Mouse (Mus musculus) left cerebral cortex, adult 8-10 months (tissue): ENCODE data around the gene Spef1. TPM values are rescaled to one million over a fixed set of nuclear protein-coding genes. Genes with fewer than 3 reads are reported as not detected.

Experiments
- DNase-seq, 2 experiments: peaks; one replicate each; pipeline ENCODE4 v3.0.0; 2022; ENCODE audit warnings: low spot score in 2 of 2
- total RNA-seq, 4 experiments: library from RNA; stranded (reverse); gene quantifications; 2 replicates each; pipeline ENCODE4 v1.2.4; 2022

Gene Spef1
- total RNA-seq, 4 experiments from 2014 or later = 7.4 to 8.3 (median 8.1) TPM

DNA sequence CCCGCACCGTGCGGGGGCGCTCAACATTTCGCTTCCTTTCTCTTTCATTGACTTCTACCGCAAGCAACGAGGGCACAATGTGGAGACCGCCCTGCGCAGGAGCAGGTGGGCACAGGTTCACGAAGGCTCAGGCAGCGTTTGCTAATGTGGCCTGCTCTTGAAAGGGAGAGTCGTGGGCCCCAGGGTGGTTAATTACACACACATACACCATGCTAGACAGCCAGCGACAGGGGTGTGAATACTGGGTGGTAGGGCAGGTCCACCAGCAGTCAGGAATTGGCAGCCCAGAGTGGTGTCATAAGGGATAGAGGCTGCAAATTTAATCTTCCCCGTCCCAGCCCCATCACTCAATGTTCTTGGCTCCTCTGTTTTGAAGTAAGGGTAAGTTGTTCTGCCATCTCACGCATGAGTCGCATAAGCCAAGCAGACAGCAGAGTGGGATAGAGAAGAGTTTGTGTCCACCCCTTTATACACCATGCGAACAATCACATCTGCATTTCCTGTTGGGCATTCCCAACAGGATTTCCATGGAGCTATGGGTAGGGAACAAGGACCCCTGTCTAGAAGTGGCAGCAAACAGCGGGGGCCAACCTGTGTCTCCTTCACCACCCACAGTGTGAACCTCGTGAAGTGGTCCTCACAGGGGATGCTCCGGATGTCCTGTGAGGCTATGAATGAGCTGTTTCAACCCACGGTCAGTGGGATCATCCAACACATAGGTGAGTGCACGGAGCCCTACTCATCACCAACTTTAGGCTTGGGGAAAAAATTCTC lies 43.9 kb downstream of the Spef1 start:
- DNase-seq = no peak

DNA sequence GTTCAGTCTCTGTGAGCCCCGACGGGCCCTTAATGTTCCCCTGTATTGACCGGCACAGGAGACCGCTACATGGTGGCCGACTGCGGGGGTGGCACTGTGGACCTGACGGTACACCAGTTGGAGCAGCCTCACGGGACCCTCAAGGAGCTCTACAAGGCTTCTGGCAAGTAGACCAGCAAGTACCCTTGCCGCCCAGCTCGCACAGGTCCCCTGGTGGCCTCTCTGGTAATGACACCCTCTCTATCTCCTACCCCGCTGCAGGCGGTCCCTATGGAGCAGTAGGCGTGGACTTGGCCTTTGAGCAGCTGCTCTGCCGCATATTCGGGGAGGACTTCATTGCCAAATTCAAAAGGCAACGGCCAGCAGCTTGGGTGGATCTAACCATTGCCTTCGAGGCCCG lies 44.5 kb downstream of the Spef1 start:
- DNase-seq = no peak

DNA sequence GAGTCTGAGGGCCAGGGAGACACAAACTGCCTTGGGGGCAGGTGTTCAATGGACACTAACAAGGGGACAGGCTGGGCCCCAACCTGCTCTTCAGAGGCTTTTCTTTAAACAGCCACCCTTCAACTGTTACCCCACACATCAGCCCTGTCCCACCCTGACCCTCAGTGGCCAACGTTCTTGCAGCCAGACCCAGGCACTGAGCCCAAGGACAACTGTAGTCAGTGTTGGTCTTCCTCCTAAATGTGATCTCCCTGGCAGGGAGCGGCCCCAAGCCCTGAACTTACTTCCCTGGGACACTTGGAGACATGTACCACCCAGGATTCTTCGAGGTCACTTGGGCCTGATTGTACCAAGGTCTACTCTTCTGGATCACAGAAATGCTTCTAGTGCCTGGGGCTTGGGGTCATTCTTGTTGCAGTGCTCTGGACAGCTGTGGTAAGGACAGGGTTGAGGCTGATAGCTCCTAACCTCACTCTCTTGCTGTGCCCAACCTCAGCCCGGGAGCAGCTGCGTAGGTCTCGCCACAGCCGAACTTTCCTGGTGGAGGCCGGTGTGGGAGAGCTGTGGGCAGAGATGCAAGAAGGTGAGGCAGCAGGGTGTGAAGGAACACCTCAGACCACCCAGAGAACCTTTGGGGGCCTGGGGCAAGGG lies 45.6 kb downstream of the Spef1 start:
- no peak for DNase-seq

DNA sequence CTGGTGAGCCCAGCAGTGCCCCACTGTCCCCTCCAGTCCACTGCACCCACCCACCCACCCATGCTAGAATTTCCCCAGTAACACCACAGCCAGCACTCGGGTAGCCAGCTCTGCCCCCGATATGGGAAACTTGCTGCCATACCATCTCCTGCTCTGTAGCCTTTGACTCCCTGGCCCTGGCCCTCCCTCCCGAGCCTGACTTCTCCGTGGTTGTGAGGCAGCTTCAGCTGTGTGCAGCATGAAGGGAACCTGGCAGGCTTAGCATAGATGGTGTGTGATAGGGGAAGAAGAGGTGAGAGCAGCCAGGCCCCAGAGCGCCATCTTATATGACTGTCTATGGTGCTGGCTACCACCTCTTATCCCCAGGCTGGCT lies 46.6 kb downstream of the Spef1 start:
- no peak for DNase-seq

DNA sequence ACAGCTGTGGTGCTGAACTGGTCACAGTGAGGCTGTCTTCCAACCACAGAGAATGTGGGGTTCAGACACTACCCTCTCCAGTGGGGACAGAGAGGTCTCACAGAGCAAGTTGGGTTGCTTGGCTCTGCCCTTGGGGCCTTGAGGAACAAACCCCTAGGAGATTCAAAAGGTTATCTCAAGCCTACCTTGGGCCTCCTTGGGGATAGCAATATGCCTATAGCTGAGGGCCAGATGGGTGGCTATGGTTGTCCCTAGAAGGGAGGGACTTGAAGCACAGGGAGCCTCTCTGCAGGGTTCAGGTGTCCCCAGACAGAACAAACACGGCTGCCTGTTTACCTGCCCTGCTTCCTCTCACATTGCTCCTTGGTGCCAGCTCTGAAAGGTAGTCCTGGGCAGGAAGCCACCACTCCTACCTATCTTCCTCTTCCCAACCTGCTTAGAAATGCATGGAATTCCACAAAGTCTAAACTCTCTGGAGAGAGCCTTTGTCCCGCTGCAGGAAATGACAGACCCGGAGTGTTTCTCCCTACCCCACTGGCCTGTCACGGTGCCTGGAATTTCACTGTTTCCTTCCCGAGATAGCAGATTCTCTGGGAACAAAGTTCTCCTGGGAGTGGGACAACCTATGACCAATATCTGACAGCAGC lies 47.1 kb downstream of the Spef1 start:
- DNase-seq = no peak

DNA sequence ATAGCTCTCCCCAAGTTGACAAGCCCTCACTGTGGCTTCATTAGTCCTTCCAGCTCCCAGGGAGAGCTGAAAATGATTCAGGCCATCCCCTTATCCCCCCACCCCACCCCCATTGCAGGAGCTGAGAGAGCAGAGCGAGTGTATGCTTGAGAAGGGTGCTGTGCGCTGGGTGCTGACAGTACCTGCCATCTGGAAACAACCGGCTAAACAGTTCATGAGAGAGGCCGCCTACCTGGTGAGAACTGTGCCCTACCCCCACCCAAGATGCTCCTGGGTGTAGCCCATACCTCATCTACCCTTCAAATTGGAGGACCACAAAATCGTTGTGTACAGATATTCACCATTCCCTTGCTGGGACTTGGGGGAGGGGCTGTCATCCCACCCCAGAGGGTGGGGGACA lies 47.8 kb downstream of the Spef1 start:
- DNase-seq = no peak

DNA sequence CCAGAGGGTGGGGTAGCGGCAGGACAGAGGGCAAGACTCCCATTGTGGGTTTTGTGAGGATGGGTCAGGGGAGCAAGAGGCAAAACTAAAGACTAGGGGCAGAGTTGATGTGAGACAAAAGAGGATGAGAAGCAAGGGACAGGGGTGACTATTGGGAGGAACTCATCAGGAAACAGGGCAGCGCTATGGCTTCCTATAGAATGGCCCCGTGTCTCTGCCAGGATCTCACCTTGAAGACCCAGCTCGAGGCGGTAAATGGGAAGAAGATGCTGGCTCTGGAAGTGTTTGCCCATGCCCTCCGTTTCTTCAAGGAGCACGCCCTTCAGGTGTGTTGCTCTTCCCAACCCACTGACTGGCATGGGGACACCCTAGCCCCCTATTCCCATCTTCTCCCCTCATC lies 48.3 kb downstream of the Spef1 start:
- DNase-seq = no peak

DNA sequence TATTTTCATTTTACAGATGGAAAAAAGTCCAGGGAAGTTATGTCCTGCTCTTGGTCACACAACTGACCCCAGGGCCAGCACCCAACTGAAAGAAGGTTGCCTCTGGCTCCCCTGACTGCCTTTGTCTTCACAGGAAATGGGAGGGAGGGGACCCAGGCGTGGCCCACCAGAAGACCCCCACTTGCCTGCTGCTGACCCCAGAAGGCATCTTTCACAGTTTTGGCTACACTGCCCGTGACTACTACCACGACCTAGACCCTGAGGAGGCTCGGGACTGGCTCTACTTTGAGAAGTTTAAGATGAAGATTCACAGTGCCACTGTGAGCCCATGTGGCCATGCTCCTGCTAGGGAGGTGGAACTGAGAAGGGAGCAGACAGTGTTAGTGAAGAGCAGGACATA lies 48.8 kb downstream of the Spef1 start:
- peak in 1 of 2 experiments; percentile 3 for DNase-seq

DNA sequence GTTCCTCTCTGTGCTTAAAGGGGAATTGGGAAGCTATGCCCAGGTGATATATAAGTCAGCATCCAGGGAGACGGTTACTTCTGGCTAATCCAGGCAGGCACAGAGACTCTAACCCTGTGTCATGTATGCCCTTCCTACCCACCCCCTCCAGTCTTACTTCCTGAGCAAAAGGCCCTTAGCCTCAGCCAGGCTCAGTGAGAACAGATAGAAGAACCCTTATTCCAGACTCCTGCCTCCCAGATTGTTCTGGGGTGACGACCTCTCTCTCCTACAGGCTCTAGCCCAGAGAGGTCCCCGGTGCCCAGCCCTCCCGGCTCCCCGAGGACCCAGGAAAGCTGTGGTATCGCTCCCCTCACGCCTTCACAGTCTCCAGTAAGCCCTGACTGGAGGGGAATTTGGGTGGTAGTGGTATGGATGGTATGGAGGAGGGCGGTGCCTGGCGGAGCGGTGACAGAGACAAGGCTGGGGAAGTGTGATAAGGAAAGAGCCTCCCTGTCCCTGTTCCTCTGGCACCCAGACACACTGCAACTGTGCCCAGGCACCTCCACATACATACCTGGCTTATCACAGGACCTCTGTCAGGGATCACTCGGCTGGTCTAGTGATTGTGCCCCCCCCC lies 51.5 kb downstream of the Spef1 start:
- DNase-seq = peak in 1 of 2 experiments; percentile 2

DNA sequence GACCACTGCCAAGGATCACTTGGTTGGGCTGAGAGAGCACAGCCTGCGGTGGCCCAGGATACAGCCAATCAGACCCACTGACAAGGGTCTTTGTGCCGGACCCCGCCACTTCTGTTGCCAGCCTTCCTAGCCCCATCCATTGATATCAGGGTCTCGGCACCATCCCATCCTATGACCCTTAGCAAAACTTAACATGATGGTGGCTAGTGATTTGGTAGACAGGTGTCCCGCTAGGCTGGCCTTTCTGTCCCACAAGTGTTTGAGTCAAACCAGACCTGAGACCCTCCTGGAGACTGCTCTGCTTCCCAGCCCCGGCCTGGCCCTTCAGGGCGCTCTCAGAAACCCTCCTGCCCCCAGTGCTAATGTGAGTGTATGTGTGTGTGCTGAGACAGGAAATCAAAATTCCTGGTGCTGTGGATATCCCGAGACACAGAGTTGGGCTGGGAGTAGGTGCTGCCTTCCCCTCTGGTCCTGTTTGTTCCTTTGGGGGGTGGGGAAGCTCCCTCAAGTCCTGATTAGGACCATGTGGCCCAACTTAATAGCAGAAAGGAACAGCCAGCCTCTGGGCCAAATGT lies 52.2 kb downstream of the Spef1 start:
- peak in 1 of 2 experiments; percentile 3 for DNase-seq

DNA sequence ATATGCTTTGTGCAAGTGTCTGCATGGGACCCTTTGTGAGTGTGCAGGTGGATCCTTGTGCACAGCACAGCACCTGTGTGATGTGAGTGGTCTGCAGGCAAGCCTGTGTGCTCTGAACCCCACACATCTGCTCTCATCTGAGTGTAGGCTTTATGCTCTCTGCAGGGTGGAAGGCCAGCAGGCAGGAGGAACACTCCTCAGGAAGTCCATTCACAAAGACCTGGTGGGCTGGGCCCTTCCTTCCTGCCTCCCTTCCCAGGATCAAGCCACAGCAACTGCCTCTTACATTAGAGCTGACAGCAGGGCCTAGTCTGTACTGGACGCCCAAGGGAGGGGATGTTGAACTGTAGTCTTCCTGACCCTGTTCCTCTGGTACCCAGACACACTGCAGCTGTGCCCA lies 52.7 kb downstream of the Spef1 start:
- peak in 1 of 2 experiments; percentile 3 for DNase-seq

DNA sequence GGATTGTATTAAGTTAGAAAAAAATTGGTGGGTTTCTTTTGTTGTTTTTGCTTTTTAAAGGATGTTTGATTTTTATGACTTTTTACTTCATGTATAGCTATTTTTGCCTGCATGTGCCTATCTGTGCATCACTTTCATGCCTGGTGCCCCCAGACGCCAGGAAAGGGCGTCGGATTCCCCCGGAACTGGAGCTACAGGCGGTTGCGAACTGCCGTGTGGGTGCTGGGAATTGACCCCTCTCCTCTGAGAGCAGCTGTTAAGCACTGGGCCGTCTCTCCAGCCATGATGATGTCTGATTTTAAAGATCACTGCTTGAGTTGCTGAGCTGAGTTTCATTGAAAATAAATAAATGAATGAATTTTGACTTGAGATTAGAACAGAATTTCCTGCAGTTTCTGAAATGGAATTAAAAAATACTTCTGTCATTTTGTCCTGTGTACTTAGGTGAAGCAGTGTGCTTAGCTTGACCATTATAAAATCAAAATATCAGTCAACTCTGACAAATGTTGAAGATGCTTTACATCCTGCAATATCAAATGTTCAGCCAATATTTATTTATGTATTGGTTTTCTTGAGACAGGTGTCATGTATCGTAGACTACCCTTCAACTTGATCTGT lies 54.0 kb downstream of the Spef1 start, which contains the start of gene Gm11037:
Gm11037 (plus strand) TSS at position 568 of the 618 bp plus-strand sequence.
- no peak for DNase-seq

DNA sequence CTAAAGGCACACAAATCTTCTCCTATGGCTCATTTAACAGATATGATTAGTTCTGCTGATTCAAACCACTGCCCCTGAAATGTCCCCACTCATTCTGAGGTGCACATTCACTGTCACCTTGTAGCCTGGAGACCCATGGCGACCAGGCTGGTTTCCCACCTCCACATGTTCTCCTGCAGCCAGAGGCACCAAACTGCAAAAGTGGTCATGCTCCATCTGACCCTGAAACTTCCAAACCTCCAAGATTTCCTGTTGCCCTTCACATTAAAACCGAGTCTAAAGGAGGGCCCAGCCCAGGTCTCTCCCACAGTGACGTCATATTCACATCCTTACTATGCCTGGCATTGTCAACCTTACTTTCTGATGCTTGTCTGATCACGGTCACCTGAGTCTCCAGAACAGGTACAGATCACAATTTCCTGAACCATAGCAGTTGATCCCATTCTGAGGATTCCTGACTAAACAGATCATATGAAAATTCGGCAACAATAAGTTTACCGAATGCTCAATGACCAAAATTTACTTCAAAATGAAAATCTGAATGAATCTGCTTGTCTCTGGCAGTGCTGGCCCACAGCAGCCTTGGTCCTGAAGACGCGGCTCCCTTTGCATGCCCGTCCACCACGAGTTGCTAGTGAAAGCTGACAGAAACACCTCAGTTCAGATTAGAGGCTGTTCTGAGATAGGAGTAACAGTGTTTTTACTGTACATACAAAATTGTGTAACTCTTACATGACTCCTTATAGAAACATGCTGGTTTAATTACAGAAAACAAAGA lies 54.8 kb downstream of the Spef1 start:
- no peak for DNase-seq

DNA sequence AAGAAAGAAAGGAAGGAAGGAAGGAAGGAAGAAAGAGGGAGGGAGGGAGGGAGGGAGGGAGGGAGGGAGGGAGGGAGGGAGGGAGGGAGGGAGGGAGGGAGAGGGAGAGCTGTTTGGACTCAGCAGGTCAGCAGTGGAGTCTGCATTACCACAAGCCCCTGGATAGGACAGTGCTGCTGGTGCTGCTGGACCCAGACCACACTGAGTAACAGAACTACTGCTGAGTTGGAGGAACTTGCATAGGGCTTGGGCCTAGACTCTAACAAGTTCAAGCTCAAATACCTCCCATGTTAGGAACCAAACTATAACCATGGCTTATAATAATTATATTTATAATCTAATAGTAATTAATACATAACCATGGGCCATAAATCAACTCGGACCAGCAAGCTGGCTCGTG lies 56.2 kb downstream of the Spef1 start:
- no peak for DNase-seq

DNA sequence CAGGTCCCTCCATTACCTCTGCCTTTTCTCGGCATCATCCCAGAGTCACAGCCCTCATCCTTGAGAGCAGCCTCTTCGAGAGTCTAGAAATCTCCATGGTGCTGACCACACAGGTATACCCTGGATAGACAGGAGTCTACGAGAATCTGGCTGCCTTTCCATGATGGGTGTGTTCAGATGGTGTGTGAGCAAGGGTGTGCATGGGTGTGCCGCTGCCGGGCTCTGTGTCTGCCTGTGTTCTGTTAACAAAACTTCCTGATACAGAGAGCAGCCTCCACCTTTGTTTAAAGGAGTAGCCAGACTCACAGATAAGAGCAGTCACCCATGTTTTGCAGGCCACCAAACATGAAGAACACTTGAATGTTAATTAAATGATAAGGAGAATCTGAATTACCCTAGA lies 57.2 kb downstream of the Spef1 start:
- no peak for DNase-seq

DNA sequence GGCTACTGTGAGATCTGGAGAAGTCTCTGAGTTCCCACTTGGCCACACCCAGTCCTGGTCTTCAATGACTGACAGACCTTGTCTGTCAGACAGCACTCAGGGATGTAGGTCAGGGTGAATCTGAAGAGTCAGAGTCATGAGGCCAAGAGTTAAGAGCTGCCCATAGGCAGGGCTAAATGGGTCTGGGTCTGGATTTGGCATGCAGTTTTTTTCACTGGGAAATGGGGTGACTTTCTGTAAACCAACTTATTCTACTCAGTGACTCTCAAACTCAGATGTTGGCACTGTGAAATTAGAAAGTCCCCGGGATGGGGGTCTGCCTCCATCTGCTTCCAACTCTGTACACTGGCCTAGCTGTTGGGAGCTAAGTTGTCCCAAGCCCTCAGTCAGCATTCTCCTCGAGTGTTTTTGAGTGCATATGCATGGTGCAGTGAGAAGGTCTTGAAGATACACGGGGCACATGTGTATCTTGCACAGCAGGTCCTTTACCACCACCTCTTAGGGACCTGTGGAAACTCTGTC lies 58.4 kb downstream of the Spef1 start:
- no peak for DNase-seq

DNA sequence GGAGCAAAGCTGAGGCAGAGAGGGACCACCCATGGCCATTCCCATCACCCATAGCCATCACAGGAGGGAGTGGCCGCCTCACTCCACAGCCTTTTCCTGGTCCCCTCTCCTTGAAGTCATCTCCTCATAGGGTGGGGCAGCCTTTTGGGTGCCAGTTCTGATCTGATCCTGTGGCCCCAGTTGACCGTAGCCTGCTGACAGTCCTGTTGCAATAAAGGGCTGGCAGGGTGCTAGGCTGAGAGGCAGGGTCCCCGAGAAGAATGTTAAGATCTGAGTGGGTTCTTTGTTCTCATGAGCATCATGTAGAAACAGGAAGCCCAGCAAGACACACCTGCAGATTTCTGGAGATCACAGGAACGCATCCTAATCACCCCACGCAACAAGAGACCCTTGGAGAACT lies 58.9 kb downstream of the Spef1 start:
- DNase-seq = no peak

DNA sequence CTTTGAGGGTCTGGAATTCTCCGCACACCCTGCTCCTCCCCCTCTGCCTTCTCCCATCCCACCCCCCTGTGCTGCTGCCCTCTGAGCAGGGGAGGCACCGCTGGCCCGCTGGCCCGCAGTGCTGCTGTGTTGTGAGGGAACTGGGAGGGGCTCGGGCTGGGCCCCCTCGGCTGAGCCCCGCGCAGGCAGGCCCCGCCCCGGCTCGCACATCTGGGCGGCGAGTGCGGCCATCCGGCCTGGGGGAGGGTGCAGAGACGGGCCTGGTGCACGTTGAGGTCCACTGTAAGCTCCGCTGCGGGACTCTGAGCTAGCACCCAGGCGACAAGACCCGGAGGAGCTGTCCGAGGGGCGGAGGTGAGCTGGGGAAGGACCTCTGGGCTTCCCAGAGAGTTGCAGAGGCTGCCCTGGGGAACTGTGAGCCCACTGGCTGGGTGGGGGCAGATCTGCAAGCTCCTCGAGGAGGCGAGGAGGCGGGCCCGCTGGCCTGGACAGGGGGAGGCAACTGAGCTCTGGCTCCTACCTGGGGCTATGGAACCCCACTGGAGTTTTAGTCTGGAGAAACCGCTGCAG lies 59.8 kb downstream of the Spef1 start, which contains the start of gene Hspa12b:
Hspa12b (plus strand) TSS at position 120 of the 570 bp plus-strand sequence.
- DNase-seq = no peak

DNA sequence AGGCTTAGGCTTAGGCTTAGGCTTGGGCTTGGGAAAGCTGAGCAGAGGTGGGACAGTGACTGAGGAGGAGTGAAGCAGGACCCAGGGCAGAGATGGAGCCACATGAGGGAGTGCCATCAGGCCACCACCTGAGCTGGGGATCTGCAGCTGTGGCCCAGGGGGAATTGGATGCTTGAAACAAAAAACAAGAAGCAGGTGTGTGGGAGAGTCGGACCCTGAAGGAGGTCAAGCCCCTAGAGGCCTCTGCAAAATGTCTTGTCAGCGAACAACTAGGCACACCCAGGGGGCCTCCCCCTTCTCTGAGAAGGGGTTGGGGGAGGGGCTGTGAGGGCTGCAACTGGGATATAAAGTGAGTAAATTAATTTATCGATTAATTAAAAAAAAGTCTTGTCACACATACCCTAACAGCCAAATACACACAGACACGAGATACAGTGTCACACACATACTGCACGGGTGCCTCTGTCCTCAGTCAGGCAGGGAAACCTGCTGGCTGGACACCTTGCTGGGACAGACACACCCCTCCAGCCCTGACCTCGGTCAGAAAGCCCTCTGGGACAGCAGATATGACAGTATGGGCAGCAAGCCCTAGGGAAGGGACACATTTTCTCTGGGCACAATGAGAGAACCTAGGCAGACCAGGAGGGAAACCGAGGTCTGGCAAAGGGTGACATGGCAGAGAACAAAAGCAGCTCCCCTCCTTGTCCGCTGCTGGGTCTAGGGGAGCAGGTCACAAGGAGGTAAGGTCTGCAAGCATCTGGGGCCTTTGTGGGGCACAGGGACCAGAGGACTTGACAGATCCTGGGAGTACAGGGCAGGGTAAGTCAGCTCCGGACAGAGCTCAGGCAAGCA lies 60.9 kb downstream of the Spef1 start:
- no peak for DNase-seq
